Mouse (Mus musculus): ENCODE results near the gene Ogfrl1. TPM values are rescaled to one million over a fixed set of nuclear protein-coding genes. Genes with fewer than 3 reads are reported as not detected.
A peak's percentile ranks its signal among the peaks of the same experiment; 100 is the strongest.

Gene Ogfrl1
- polyA plus RNA-seq (2015; fragmentation: Nextera tagmentation; extraction: Ambion mirVana): 18.9 and 27.6 TPM in 2 replicates

DNA sequence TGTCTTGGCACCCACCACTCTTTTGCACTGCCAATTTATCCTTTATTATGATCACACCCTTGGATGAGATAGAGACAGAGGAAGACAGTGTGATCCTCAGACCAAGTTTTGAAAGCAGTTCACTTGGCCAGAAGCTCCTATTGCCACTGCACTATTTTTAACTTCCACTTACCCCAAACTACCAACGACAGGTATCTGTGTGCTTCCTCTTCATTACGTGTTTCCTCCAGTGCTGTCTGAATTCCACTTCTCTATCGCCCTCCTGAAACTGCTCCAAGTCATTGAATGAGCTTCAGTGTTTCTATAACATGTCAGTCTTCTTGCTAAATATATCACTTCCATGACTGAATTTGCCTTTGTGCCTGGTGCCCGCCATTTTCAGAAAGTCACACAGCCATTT, at the start of gene Ogfrl1:
Gene Ogfrl1 (minus strand): TSS at position 150 of the 400 bp plus-strand sequence.
- 80% methylated on average over 4 of the region's 4 CpGs for WGBS
- Histone ChIP-seq H3K4me3 (replicated peaks; ENCODE audit: low read depth, low read length) (no peak within 1 kb of the TSS), H3K4me2 (ENCODE audit: low read length) (no peak within 1 kb of the TSS), H3K9me3 (replicated peaks; ENCODE audit: low read length) (no peaks in the 10 kb centered on the region), H3K9ac (ENCODE audit: low read depth, low read length) (no peak within 1 kb of the TSS), H3K27me3 (ENCODE audit: insufficient read depth, low read length) (no peaks in the 10 kb centered on the region), H3K4me1 (replicated peaks; ENCODE audit: insufficient read depth, low read length) (no peaks in the 10 kb centered on the region), H3K36me3 (ENCODE audit: insufficient read depth, low read length) (no peaks in the 10 kb centered on the region), H3K27ac (no peak within 1 kb of the TSS)
- DNase-seq (ENCODE audit: low spot score) (no peak), ATAC-seq (replicated peaks; ENCODE audit: low FRiP score, low read depth) (no peak)
- TF ChIP-seq CTCF (IDR thresholded peaks at IDR 0.05; ENCODE audit: low read depth): no peak

DNA sequence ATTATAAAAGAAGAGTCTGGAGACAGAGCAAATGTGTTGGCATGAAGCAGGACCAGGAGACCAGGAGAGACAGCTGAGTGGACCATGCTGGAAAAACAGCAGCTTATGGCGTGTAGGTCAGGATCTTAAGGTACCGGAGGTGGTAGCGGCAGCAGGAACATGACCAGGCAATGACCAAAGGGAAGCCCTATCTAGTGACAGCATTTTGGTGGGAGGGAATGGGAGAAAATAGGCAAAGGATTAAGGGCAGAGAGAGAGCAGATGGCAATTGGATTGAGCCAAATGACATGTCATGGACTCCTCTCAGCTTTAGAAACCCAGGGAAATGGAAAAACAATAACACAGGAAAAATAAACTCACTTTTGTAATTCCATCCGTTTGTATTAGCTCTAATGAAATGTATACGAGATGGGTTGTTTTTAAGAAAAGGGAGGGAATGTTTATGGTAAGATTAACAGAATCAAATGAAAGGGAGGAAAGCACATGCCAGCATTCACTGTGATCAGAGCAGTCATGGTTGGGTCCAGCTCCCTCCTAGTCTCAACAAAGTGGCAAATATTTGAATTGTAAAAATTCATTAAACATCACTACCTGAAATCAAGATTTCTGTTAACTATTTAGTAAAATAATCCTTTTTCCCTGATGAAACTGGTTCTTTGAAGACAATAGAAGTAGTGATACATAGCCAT, 48.3 kb upstream of the Ogfrl1 start:
- Histone ChIP-seq H3K4me1 (replicated peaks; ENCODE audit: insufficient read depth, low read length) (no peaks in the 10 kb centered on the region), H3K27me3 (ENCODE audit: insufficient read depth, low read length) (no peaks in the 10 kb centered on the region), H3K9me3 (replicated peaks; ENCODE audit: low read length) (no peaks in the 10 kb centered on the region), H3K4me2 (ENCODE audit: low read length) (no peak overlapping the region), H3K36me3 (ENCODE audit: insufficient read depth, low read length) (no peaks in the 10 kb centered on the region), H3K9ac (ENCODE audit: low read depth, low read length) (no peak overlapping the region), H3K4me3 (replicated peaks; ENCODE audit: low read depth, low read length) (no peak overlapping the region), H3K27ac (no peak overlapping the region)
- ATAC-seq (replicated peaks; ENCODE audit: low FRiP score, low read depth) (no peak; the same call in 1 of the 2 replicates), DNase-seq (ENCODE audit: low spot score) (peak; percentile 55)
- WGBS: 36% methylated on average over 5 of the region's 5 CpGs
- TF ChIP-seq CTCF (IDR thresholded peaks at IDR 0.05; ENCODE audit: low read depth): no peak

DNA sequence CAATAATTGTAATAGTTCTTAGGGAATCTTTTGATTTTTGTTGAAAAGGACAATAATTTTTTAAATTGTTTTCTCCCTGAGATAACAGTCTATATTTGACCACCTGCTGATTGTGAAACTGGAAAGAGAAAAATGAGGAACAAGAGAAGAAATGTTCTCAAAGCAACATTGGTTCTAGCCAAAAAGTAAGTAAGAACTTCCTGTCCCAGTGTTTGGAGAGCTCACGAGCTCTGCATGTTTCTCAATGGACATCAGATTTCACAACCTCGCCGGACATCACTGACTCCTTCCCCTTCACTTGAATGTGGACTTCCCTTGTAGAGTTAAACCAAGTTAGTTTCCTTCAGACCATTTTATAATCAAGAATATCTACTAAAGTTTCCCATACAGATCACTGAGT, 36.0 kb upstream of the Ogfrl1 start:
- Histone ChIP-seq H3K4me2 (ENCODE audit: low read length) (no peak overlapping the region), H3K4me3 (replicated peaks; ENCODE audit: low read depth, low read length) (no peak overlapping the region), H3K4me1 (replicated peaks; ENCODE audit: insufficient read depth, low read length) (no peaks in the 10 kb centered on the region), H3K9ac (ENCODE audit: low read depth, low read length) (no peak overlapping the region), H3K36me3 (ENCODE audit: insufficient read depth, low read length) (no peaks in the 10 kb centered on the region), H3K9me3 (replicated peaks; ENCODE audit: low read length) (no peaks in the 10 kb centered on the region), H3K27me3 (ENCODE audit: insufficient read depth, low read length) (no peaks in the 10 kb centered on the region), H3K27ac (no peak overlapping the region)
- DNase-seq (ENCODE audit: low spot score) (no peak), ATAC-seq (replicated peaks; ENCODE audit: low FRiP score, low read depth) (no peak)
- WGBS: 64% methylated on average over 3 of the region's 3 CpGs
- TF ChIP-seq CTCF (IDR thresholded peaks at IDR 0.05; ENCODE audit: low read depth): no peak

DNA sequence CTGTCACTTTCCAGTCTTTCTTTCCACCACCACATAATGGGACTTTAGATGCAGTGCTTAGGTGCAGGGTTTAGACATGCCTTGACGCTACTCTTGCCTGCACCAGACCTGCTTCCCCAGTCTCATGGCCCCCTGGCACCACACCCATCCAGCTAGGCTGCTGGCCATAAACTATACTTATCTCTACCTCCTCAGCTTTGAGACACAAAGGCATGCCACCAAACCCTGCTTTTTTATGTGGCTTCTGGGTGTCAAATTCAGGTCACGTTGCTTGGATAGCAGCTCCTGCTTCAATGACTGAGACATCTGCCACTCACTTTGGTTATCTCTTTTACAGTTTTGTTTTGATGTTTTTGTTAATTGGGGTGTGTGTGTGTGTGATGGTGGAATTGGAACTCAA, 28.9 kb upstream of the Ogfrl1 start:
- no peak for TF ChIP-seq CTCF (IDR thresholded peaks at IDR 0.05; ENCODE audit: low read depth)
- WGBS: 74% methylated on average over 2 of the region's 2 CpGs
- Histone ChIP-seq H3K27ac (no peak overlapping the region), H3K4me3 (replicated peaks; ENCODE audit: low read depth, low read length) (no peak overlapping the region), H3K9ac (ENCODE audit: low read depth, low read length) (no peak overlapping the region), H3K27me3 (ENCODE audit: insufficient read depth, low read length) (no peaks in the 10 kb centered on the region), H3K36me3 (ENCODE audit: insufficient read depth, low read length) (no peaks in the 10 kb centered on the region), H3K4me2 (ENCODE audit: low read length) (no peak overlapping the region), H3K4me1 (replicated peaks; ENCODE audit: insufficient read depth, low read length) (no peaks in the 10 kb centered on the region), H3K9me3 (replicated peaks; ENCODE audit: low read length) (no peaks in the 10 kb centered on the region)
- ATAC-seq (replicated peaks; ENCODE audit: low FRiP score, low read depth) (no peak), DNase-seq (ENCODE audit: low spot score) (no peak)

DNA sequence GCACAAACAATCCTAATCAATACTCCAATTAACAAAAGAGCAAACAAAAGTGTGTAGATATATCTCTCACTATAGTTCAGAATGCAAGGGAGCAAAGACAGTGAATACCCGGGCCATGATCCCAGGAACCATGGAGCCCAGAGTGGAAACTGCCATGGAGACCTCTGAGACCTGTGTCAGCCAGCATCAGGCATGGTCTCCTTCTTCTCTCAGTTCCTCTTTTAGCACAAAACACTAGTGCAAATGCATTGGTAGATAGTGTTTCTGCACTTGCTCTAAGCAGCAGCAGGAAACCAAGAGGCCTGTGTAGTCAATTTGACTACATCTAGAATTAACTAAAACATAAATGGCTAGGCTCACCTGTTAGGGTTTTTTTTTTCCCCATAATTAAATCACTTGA, 21.4 kb upstream of the Ogfrl1 start:
- no peak overlapping the region for H3K4me2 ChIP-seq (ENCODE audit: low read length)
- no peak overlapping the region for H3K27ac ChIP-seq
- no peak for DNase-seq (ENCODE audit: low spot score)
- H3K36me3 ChIP-seq (ENCODE audit: insufficient read depth, low read length): no peaks in the 10 kb centered on the region
- no peaks in the 10 kb centered on the region for H3K9me3 ChIP-seq (replicated peaks; ENCODE audit: low read length)
- ATAC-seq (replicated peaks; ENCODE audit: low FRiP score, low read depth): no peak
- no peaks in the 10 kb centered on the region for H3K27me3 ChIP-seq (ENCODE audit: insufficient read depth, low read length)
- H3K4me3 ChIP-seq (replicated peaks; ENCODE audit: low read depth, low read length): no peak overlapping the region
- no peak for TF ChIP-seq CTCF (IDR thresholded peaks at IDR 0.05; ENCODE audit: low read depth)
- no peaks in the 10 kb centered on the region for H3K4me1 ChIP-seq (replicated peaks; ENCODE audit: insufficient read depth, low read length)
- WGBS: 97% methylated on average over 1 of the region's 1 CpGs
- no peak overlapping the region for H3K9ac ChIP-seq (ENCODE audit: low read depth, low read length)

DNA sequence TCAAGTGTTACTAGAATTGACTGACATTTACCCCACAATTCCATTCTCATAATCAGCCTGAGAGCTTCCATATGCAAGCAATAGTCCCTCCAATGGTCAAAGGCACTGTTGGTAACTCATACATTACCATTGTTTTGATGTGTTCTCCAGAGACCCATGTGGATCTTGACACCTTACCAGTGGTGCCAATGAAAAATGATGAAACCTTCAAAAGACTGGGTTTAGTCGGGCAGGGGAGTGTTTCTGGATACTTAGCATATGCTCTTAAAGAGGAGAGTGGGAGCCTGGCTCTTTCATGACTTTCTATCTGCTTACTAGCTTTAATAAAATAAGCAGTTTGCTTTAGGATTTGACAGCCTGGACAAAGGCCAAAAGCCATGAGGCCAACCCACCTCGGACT, 20.5 kb upstream of the Ogfrl1 start:
- TF ChIP-seq CTCF (IDR thresholded peaks at IDR 0.05; ENCODE audit: low read depth): no peak
- Histone ChIP-seq H3K4me3 (replicated peaks; ENCODE audit: low read depth, low read length) (no peak overlapping the region), H3K9me3 (replicated peaks; ENCODE audit: low read length) (no peaks in the 10 kb centered on the region), H3K36me3 (ENCODE audit: insufficient read depth, low read length) (no peaks in the 10 kb centered on the region), H3K9ac (ENCODE audit: low read depth, low read length) (no peak overlapping the region), H3K4me1 (replicated peaks; ENCODE audit: insufficient read depth, low read length) (no peaks in the 10 kb centered on the region), H3K27me3 (ENCODE audit: insufficient read depth, low read length) (no peaks in the 10 kb centered on the region), H3K4me2 (ENCODE audit: low read length) (no peak overlapping the region), H3K27ac (no peak overlapping the region)
- WGBS: 53% methylated on average over 2 of the region's 2 CpGs
- no peak for DNase-seq (ENCODE audit: low spot score)
- no peak for ATAC-seq (replicated peaks; ENCODE audit: low FRiP score, low read depth)

DNA sequence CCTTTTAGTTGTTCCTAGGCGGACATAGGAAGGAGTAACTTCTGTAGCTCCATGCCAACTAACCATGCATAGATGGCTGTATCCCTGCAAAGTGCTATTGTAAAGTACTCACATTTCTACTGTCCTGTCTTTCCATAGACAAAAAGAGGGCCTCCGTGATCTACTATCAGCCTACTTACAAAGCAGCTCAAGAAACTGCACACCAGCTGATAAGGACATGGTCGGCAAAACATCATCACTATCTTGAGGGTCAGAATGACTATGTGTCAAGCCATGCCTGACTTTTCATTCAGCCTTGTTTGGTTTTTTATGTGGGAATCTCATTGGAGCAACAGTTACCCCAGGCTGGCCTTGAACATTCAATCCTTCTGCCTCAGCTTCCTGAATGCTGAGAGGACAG, 20.0 kb upstream of the Ogfrl1 start:
- Histone ChIP-seq H3K4me1 (replicated peaks; ENCODE audit: insufficient read depth, low read length) (no peaks in the 10 kb centered on the region), H3K27ac (no peak overlapping the region), H3K36me3 (ENCODE audit: insufficient read depth, low read length) (no peaks in the 10 kb centered on the region), H3K9ac (ENCODE audit: low read depth, low read length) (no peak overlapping the region), H3K4me3 (replicated peaks; ENCODE audit: low read depth, low read length) (no peak overlapping the region), H3K9me3 (replicated peaks; ENCODE audit: low read length) (no peaks in the 10 kb centered on the region), H3K27me3 (ENCODE audit: insufficient read depth, low read length) (no peaks in the 10 kb centered on the region), H3K4me2 (ENCODE audit: low read length) (no peak overlapping the region)
- ATAC-seq (replicated peaks; ENCODE audit: low FRiP score, low read depth) (no peak), DNase-seq (ENCODE audit: low spot score) (no peak)
- TF ChIP-seq CTCF (IDR thresholded peaks at IDR 0.05; ENCODE audit: low read depth): no peak
- WGBS: 92% methylated on average over 3 of the region's 3 CpGs

Measured in kidney, postnatal 0 days (tissue).